Mouse (Mus musculus) heart, adult 11 months (tissue): Measurements from ENCODE around the gene Srsf6.

Experiments
- DNase-seq: peaks from one replicate; pipeline ENCODE4 v3.0.0; 2022

Srsf6 gene

GRCm38 (mm10) chr2:162932706-162933105 is 1.4 kb downstream of the Srsf6 start:
- peak; percentile 92 for DNase-seq

- no peak for DNase-seq
Observed at GRCm38 (mm10) chr2:162934421-162934820, 3.1 kb downstream of the Srsf6 start.

- no peak for DNase-seq
Observed at GRCm38 (mm10) chr2:162935700-162936099, 4.4 kb downstream of the Srsf6 start.

GRCm38 (mm10) chr2:162939562-162939961 is 8.2 kb downstream of the Srsf6 start:
- no peak for DNase-seq

- peak; percentile 91 for DNase-seq
Observed at GRCm38 (mm10) chr2:162943148-162943846, 12.0 kb downstream of the Srsf6 start, which contains the start of gene L3mbtl1. L3mbtl1 (plus strand) TSS chr2:162943472.

GRCm38 (mm10) chr2:162943931-162944330 is 12.6 kb downstream of the Srsf6 start:
- no peak for DNase-seq

- peak; percentile 84 for DNase-seq
Observed at GRCm38 (mm10) chr2:162946964-162947363, 15.6 kb downstream of the Srsf6 start.

- DNase-seq = peak; percentile 88
Observed at GRCm38 (mm10) chr2:162947736-162948135, 16.4 kb downstream of the Srsf6 start.

- peak; percentile 82 for DNase-seq
Observed at GRCm38 (mm10) chr2:162948221-162948620, 16.9 kb downstream of the Srsf6 start.

GRCm38 (mm10) chr2:162950776-162951175 is 19.4 kb downstream of the Srsf6 start:
- DNase-seq = peak; percentile 41

- DNase-seq = no peak
Observed at GRCm38 (mm10) chr2:162956843-162957242, 25.5 kb downstream of the Srsf6 start.

- DNase-seq = no peak
Observed at GRCm38 (mm10) chr2:162961321-162961720, 30.0 kb downstream of the Srsf6 start.

GRCm38 (mm10) chr2:162966734-162967133 is 35.4 kb downstream of the Srsf6 start:
- DNase-seq = no peak

- DNase-seq = peak; percentile 94
Observed at GRCm38 (mm10) chr2:162968357-162968756, 37.0 kb downstream of the Srsf6 start.

GRCm38 (mm10) chr2:162969101-162969500 is 37.8 kb downstream of the Srsf6 start:
- no peak for DNase-seq

GRCm38 (mm10) chr2:162970896-162971295 is 39.6 kb downstream of the Srsf6 start:
- DNase-seq = peak; percentile 77

GRCm38 (mm10) chr2:162972752-162973151 is 41.4 kb downstream of the Srsf6 start:
- no peak for DNase-seq

GRCm38 (mm10) chr2:162973206-162973605 is 41.9 kb downstream of the Srsf6 start:
- no peak for DNase-seq

GRCm38 (mm10) chr2:162973637-162974036 is 42.3 kb downstream of the Srsf6 start:
- peak; percentile 80 for DNase-seq

GRCm38 (mm10) chr2:162975157-162975775 is 43.9 kb downstream of the Srsf6 start:
- DNase-seq = peak; percentile 94

GRCm38 (mm10) chr2:162976001-162976400 is 44.7 kb downstream of the Srsf6 start:
- peak; percentile 97 for DNase-seq

GRCm38 (mm10) chr2:162984381-162984780 is 53.1 kb downstream of the Srsf6 start:
- no peak for DNase-seq

- peak; percentile 96 for DNase-seq
Observed at GRCm38 (mm10) chr2:162985923-162986322, 54.6 kb downstream of the Srsf6 start.
